Mouse (Mus musculus): ENCODE measurements at regions not wholly inside any gene's neighbourhood (a gene's known extent, or its start where the extent isn't known, plus 50 kb on each side); places are given as distances from the start of the nearest gene placed in this dataset.
A peak's percentile ranks its signal among the peaks of the same experiment; 100 is the strongest.

DNA sequence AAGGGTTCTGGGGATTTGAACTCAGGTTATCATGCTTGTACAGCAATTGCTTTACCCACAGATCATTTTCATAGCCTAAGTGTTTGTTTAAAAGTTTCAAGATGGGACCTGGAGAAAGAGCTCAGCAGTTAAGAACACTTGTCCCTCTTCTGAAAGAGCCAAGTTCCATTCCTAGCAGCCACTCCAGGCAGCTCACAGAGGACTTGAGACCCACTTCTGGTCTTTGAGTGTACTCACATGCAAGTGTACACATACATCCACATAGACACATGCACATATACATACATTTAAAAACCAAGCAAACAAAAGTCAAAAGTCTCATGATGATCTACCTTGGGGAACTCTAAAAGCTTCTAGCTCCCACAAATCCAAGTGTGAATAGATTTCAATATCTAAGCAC, 477.7 kb upstream of the Auts2 start:
- Histone ChIP-seq H3K4me1 (ENCODE audit: control insufficient read depth in 2 of 2, insufficient read depth in 2 of 2, low read length in 2 of 2) (no peaks in the 10 kb centered on the region), H3K36me3 (ENCODE audit: control insufficient read depth, insufficient read depth, low read length) (no peaks in the 10 kb centered on the region), H3K27ac (replicated peaks in 1 of 2; ENCODE audit: control insufficient read depth in 1 of 2, insufficient read depth in 1 of 2, low read depth in 2 of 2, low read length in 2 of 2) (no peak overlapping the region), H3K4me2 (ENCODE audit: low read length) (no peak overlapping the region), H3K4me3 (ENCODE audit: control insufficient read depth in 1 of 2, insufficient read depth in 1 of 2, low read depth in 1 of 2, low read length in 2 of 2) (no peak overlapping the region), H3K27me3 (ENCODE audit: control insufficient read depth, insufficient read depth, low read length) (no peaks in the 10 kb centered on the region), H3K9me3 (ENCODE audit: control insufficient read depth, low read length) (no peaks in the 10 kb centered on the region), H3K9ac (ENCODE audit: low read length) (no peak overlapping the region)
- no peak for ATAC-seq (ENCODE audit: insufficient number of reproducible peaks, insufficient read depth, low FRiP score, low read depth)

DNA sequence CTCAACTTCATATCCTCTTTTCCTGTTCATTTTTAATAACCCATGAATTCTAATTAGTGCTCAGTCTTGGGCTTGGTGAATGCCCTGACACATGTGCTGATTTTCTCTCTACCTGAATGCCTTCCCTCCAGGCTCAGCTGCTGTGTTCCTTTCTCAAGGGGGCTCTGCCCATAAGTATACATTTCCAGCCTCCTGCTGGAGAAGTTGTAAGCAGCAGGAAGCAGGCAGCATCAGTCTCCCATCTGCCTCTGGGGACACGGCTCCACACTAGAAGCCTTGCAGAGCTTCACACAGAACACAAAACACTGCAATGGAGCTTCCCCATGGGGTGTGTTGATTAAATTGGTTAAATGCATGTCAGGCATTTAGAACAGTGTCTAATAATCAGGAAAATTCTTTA, 477.0 kb upstream of the Auts2 start:
- no peaks in the 10 kb centered on the region for H3K36me3 ChIP-seq (ENCODE audit: control insufficient read depth, insufficient read depth, low read length)
- no peaks in the 10 kb centered on the region for H3K27me3 ChIP-seq (ENCODE audit: control insufficient read depth, insufficient read depth, low read length)
- ATAC-seq (ENCODE audit: insufficient number of reproducible peaks, insufficient read depth, low FRiP score, low read depth), result no peak
- 51% methylated on average over 1 of the region's 1 CpGs for WGBS
- H3K4me1 ChIP-seq (ENCODE audit: control insufficient read depth in 2 of 2, insufficient read depth in 2 of 2, low read length in 2 of 2), result no peaks in the 10 kb centered on the region
- H3K4me3 ChIP-seq (ENCODE audit: control insufficient read depth in 1 of 2, insufficient read depth in 1 of 2, low read depth in 1 of 2, low read length in 2 of 2), result no peak overlapping the region
- H3K9ac ChIP-seq (ENCODE audit: low read length), result no peak overlapping the region
- H3K9me3 ChIP-seq (ENCODE audit: control insufficient read depth, low read length), result no peaks in the 10 kb centered on the region
- H3K27ac ChIP-seq (replicated peaks in 1 of 2; ENCODE audit: control insufficient read depth in 1 of 2, insufficient read depth in 1 of 2, low read depth in 2 of 2, low read length in 2 of 2), result no peak overlapping the region
- no peak overlapping the region for H3K4me2 ChIP-seq (ENCODE audit: low read length)

DNA sequence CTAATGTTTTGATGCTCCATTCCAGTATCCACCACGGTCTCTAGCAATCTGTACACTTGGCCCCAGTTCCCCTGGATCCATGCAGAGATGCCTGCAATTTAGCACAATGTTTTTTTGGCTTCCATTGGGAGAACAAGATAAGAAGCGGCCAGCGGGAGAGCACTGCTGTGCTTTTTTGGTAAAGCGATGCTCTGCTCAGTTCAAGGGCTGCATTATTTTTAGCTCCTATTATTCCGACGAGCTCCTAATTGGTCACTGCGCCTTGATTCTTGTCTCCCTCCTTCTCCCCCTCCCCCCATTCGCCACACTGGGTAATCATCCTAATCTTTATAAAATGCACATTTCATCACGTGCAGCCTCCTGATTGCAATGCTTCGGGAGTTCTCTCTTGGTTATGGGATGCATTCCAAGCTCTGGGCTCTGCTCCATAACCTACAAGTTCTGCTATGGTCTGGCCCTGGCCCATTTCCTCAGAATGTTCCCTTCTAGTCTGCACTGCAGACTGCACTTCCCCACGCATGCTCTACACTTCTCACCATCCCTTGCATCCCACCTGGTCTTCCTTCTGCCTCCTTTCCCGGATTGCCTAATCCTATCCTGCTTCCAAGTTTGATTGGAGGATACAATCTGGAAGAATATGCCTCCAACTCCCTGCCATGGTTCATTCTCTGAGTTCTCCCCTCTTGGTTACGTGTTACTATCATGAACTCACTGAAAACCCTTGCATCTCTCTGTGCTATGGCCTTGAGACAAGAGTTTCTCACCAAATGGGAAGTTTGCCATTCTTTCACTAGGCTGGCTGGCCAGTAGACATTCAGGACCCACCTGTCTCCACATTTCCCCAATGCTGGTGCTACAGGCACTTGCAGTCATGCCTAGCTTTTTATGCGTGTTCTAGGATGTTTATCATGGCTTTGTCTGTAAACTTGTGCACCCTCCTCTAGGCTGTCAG, 467.8 kb upstream of the Auts2 start:
- H3K9me3 ChIP-seq (ENCODE audit: control insufficient read depth, low read length), result peaks cover 8% of the 10 kb centered on the region; the same call in 1 of the 2 replicates
- H3K4me2 ChIP-seq (ENCODE audit: low read length), result peak overlapping the region; percentile 25; the same call in 1 of the 2 replicates
- no peak overlapping the region for H3K9ac ChIP-seq (ENCODE audit: low read length)
- H3K36me3 ChIP-seq (ENCODE audit: control insufficient read depth, insufficient read depth, low read length), result no peaks in the 10 kb centered on the region
- WGBS, result 44% methylated on average over 14 of the region's 14 CpGs
- peaks cover 7% of the 10 kb centered on the region in 2 experiments; a peak in 3 of 4 replicates for H3K4me1 ChIP-seq (ENCODE audit: control insufficient read depth in 2 of 2, insufficient read depth in 2 of 2, low read length in 2 of 2)
- ATAC-seq (ENCODE audit: insufficient number of reproducible peaks, insufficient read depth, low FRiP score, low read depth), result no peak; the same call in 1 of the 2 replicates
- no peaks in the 10 kb centered on the region for H3K27me3 ChIP-seq (ENCODE audit: control insufficient read depth, insufficient read depth, low read length)
- peak overlapping the region; percentile 13 to 20; a peak in 1 of 4 replicates for H3K27ac ChIP-seq (replicated peaks in 1 of 2; ENCODE audit: control insufficient read depth in 1 of 2, insufficient read depth in 1 of 2, low read depth in 2 of 2, low read length in 2 of 2)
- H3K4me3 ChIP-seq (ENCODE audit: control insufficient read depth in 1 of 2, insufficient read depth in 1 of 2, low read depth in 1 of 2, low read length in 2 of 2), result no peak overlapping the region

DNA sequence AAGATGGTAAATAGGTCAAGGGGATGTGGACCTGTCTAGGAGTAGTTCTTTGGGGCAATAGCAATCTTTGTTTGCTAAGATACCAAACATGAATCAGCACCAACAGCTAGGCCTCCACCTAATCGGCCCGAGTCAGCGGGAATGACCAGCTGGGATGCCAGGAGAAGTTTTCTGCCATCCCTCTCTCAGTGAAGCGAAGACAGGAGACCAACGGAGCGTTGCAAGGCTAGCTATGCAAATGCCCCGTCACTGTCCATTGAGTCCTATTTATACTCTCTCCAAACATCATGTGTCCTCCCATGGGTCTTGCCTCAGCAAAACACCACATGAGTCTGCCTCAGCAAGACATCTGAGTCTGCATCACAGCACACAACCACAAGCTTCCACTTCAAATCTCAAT, 439.7 kb upstream of the Auts2 start:
- no peaks in the 10 kb centered on the region for H3K36me3 ChIP-seq (ENCODE audit: control insufficient read depth, insufficient read depth, low read length)
- no peak overlapping the region for H3K9ac ChIP-seq (ENCODE audit: low read length)
- no peak overlapping the region for H3K4me3 ChIP-seq (ENCODE audit: control insufficient read depth in 1 of 2, insufficient read depth in 1 of 2, low read depth in 1 of 2, low read length in 2 of 2)
- WGBS, result 82% methylated on average over 7 of the region's 7 CpGs
- H3K4me1 ChIP-seq (ENCODE audit: control insufficient read depth in 2 of 2, insufficient read depth in 2 of 2, low read length in 2 of 2), result no peaks in the 10 kb centered on the region
- H3K27ac ChIP-seq (replicated peaks in 1 of 2; ENCODE audit: control insufficient read depth in 1 of 2, insufficient read depth in 1 of 2, low read depth in 2 of 2, low read length in 2 of 2), result no peak overlapping the region
- H3K27me3 ChIP-seq (ENCODE audit: control insufficient read depth, insufficient read depth, low read length), result no peaks in the 10 kb centered on the region
- H3K9me3 ChIP-seq (ENCODE audit: control insufficient read depth, low read length), result no peaks in the 10 kb centered on the region
- no peak overlapping the region for H3K4me2 ChIP-seq (ENCODE audit: low read length)
- ATAC-seq (ENCODE audit: insufficient number of reproducible peaks, insufficient read depth, low FRiP score, low read depth), result no peak

DNA sequence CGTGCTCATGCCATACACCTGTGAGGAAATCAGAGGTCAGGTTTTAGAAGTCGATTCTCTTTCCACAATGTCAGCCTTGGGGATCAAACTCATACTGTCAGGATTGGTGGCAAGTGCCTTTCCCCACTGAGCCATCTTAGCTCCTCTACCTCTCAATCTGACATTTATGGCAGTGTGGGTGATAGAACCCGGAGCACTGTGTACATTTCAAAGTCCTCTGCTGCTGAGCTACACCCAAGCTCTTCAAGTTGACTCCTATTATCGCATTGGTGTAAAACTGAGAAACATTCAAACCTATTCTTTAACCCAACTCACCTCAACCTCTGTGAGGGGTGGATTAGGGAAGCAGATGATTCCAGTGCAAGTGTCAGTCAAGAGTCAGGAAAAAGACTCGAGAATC, 435.9 kb upstream of the Auts2 start:
- H3K9me3 ChIP-seq (ENCODE audit: control insufficient read depth, low read length), result no peaks in the 10 kb centered on the region
- H3K36me3 ChIP-seq (ENCODE audit: control insufficient read depth, insufficient read depth, low read length), result no peaks in the 10 kb centered on the region
- no peak overlapping the region for H3K4me3 ChIP-seq (ENCODE audit: control insufficient read depth in 1 of 2, insufficient read depth in 1 of 2, low read depth in 1 of 2, low read length in 2 of 2)
- no peak overlapping the region for H3K27ac ChIP-seq (replicated peaks in 1 of 2; ENCODE audit: control insufficient read depth in 1 of 2, insufficient read depth in 1 of 2, low read depth in 2 of 2, low read length in 2 of 2)
- ATAC-seq (ENCODE audit: insufficient number of reproducible peaks, insufficient read depth, low FRiP score, low read depth), result no peak
- no peak overlapping the region for H3K9ac ChIP-seq (ENCODE audit: low read length)
- WGBS, result 76% methylated on average over 5 of the region's 5 CpGs
- H3K4me1 ChIP-seq (ENCODE audit: control insufficient read depth in 2 of 2, insufficient read depth in 2 of 2, low read length in 2 of 2), result no peaks in the 10 kb centered on the region
- H3K27me3 ChIP-seq (ENCODE audit: control insufficient read depth, insufficient read depth, low read length), result no peaks in the 10 kb centered on the region
- H3K4me2 ChIP-seq (ENCODE audit: low read length), result no peak overlapping the region

DNA sequence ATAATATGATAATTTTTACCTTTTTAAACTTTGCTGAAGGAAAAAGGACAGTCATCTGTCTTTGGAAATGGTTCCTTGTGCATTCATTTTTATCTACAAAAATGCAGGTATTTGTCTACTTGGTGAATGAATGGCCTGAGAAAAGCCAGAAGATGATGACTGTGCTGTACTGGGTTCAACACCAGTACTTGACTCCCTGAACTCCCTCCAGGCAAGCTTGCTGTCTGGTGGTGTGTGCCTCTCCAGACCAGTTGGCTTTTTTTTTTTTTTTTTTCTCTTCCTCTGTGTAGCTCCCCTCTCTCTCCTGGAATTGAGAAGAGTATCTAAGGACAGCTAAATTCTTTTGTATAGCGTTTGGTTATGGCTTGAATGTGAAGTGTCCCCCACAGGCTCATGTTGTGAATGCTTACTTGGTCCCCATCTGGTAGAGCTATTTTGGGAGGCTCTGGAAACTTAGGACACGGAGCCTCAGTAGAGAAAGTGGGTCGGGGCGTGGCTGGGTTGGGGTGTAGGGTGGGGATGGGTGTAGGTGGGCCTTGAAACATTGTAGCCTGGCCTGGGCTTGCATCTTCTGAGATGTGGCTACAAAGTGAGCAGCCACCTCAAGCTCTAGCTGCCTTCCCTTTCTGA, 432.3 kb upstream of the Auts2 start:
- Histone ChIP-seq H3K36me3 (ENCODE audit: control insufficient read depth, insufficient read depth, low read length) (no peaks in the 10 kb centered on the region), H3K9me3 (ENCODE audit: control insufficient read depth, low read length) (no peaks in the 10 kb centered on the region), H3K9ac (ENCODE audit: low read length) (no peak overlapping the region), H3K27me3 (ENCODE audit: control insufficient read depth, insufficient read depth, low read length) (no peaks in the 10 kb centered on the region), H3K27ac (replicated peaks in 1 of 2; ENCODE audit: control insufficient read depth in 1 of 2, insufficient read depth in 1 of 2, low read depth in 2 of 2, low read length in 2 of 2) (no peak overlapping the region), H3K4me3 (ENCODE audit: control insufficient read depth in 1 of 2, insufficient read depth in 1 of 2, low read depth in 1 of 2, low read length in 2 of 2) (no peak overlapping the region), H3K4me1 (ENCODE audit: control insufficient read depth in 2 of 2, insufficient read depth in 2 of 2, low read length in 2 of 2) (no peaks in the 10 kb centered on the region), H3K4me2 (ENCODE audit: low read length) (no peak overlapping the region)
- WGBS, result 67% methylated on average over 4 of the region's 4 CpGs
- no peak for ATAC-seq (ENCODE audit: insufficient number of reproducible peaks, insufficient read depth, low FRiP score, low read depth)

DNA sequence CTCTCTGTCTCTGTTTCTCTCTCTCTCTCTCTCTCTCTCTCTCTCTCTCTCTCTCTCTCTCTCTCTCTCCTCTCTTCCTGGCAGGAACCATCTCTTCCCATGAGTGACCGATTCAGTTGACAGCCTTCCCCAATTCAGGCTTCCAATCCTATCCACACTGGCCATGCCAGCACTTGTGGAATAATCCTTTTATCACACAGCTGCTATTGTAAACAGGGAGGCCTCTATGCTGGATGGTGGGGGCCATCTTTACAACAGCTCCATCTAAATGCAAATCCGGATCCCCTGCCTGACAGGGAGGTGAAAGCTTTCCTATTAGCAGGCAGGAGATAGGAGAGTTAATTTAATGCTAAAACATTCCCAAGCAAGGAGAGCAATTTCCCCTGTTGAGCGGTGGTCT, 431.7 kb upstream of the Auts2 start:
- Histone ChIP-seq H3K4me1 (ENCODE audit: control insufficient read depth in 2 of 2, insufficient read depth in 2 of 2, low read length in 2 of 2) (no peaks in the 10 kb centered on the region), H3K4me2 (ENCODE audit: low read length) (no peak overlapping the region), H3K4me3 (ENCODE audit: control insufficient read depth in 1 of 2, insufficient read depth in 1 of 2, low read depth in 1 of 2, low read length in 2 of 2) (no peak overlapping the region), H3K27me3 (ENCODE audit: control insufficient read depth, insufficient read depth, low read length) (no peaks in the 10 kb centered on the region), H3K27ac (replicated peaks in 1 of 2; ENCODE audit: control insufficient read depth in 1 of 2, insufficient read depth in 1 of 2, low read depth in 2 of 2, low read length in 2 of 2) (no peak overlapping the region), H3K36me3 (ENCODE audit: control insufficient read depth, insufficient read depth, low read length) (no peaks in the 10 kb centered on the region), H3K9me3 (ENCODE audit: control insufficient read depth, low read length) (no peaks in the 10 kb centered on the region), H3K9ac (ENCODE audit: low read length) (no peak overlapping the region)
- 34% methylated on average over 3 of the region's 3 CpGs for WGBS
- ATAC-seq (ENCODE audit: insufficient number of reproducible peaks, insufficient read depth, low FRiP score, low read depth), result no peak
